Mouse (Mus musculus) gastrocnemius, postnatal 14 days (tissue): ENCODE measurements around the gene Grik4. TPM values are rescaled to one million over a fixed set of nuclear protein-coding genes. Genes with fewer than 3 reads are reported as not detected.
A peak's percentile ranks its signal among the peaks of the same experiment; 100 is the strongest.
"Not testable (repeated sequence)": the region's sequence is repeated elsewhere in the genome, so short reads cannot be mapped to it uniquely, and the experiment has no call there.

Source experiments
- DNase-seq: peaks from one replicate; pipeline ENCODE4 v3.0.0; 2021; ENCODE audit warnings: mixed read lengths
- intact Hi-C: fragments of 180-260 bp; cut with DNase I; formaldehyde crosslinking; loops from one replicate; pipeline ENCODE4 v1.15.1; 2025; ENCODE audit warnings: low total_unique reads
- total RNA-seq, 2 experiments: library from RNA; stranded (reverse); gene quantifications; 2 replicates each; pipeline ENCODE4 v1.2.3; 2021

The Grik4 gene
- total RNA-seq, 2 experiments from 2014 or later: 0.33 to 0.35 TPM

- intact Hi-C loops, DNase-seq: not testable (repeated sequence)
Measured at GRCm38 (mm10) chr9:42778471-42779263, 165.6 kb downstream of the Grik4 start.

- DNase-seq: no peak
- intact Hi-C loops: no loop called here
Measured at GRCm38 (mm10) chr9:42777913-42778312, 166.4 kb downstream of the Grik4 start.

GRCm38 (mm10) chr9:42776804-42777203 is 167.5 kb downstream of the Grik4 start:
- intact Hi-C loops: no loop called here
- no peak for DNase-seq

GRCm38 (mm10) chr9:42764823-42765560 is 179.3 kb downstream of the Grik4 start:
- DNase-seq: no peak
- intact Hi-C loops: no loop called here

GRCm38 (mm10) chr9:42758682-42759205 is 185.5 kb downstream of the Grik4 start:
- no peak for DNase-seq
- intact Hi-C loops: no loop called here

GRCm38 (mm10) chr9:42757012-42757640 is 187.2 kb downstream of the Grik4 start:
- DNase-seq: no peak
- intact Hi-C loops: no loop called here

- DNase-seq: no peak
- intact Hi-C loops: no loop called here
Measured at GRCm38 (mm10) chr9:42754699-42755098, 189.6 kb downstream of the Grik4 start.

GRCm38 (mm10) chr9:42751160-42751559 is 193.1 kb downstream of the Grik4 start:
- DNase-seq: no peak
- intact Hi-C loops: no loop called here

- peak; percentile 24 for DNase-seq
- intact Hi-C loops: no loop called here
Measured at GRCm38 (mm10) chr9:42750176-42750575, 194.1 kb downstream of the Grik4 start.

GRCm38 (mm10) chr9:42745982-42746381 is 198.3 kb downstream of the Grik4 start:
- intact Hi-C loops: no loop called here
- no peak for DNase-seq

- intact Hi-C loops: no loop called here
- no peak for DNase-seq
Measured at GRCm38 (mm10) chr9:42742385-42742784, 201.9 kb downstream of the Grik4 start.

GRCm38 (mm10) chr9:42736697-42737335 is 207.5 kb downstream of the Grik4 start:
- peak; percentile 14 for DNase-seq
- intact Hi-C loops: no loop called here

GRCm38 (mm10) chr9:42735086-42735485 is 209.2 kb downstream of the Grik4 start:
- DNase-seq: no peak
- intact Hi-C loops: no loop called here

GRCm38 (mm10) chr9:42732731-42733318 is 211.5 kb downstream of the Grik4 start:
- intact Hi-C loops: no loop called here
- no peak for DNase-seq

- intact Hi-C loops: no loop called here
- DNase-seq: no peak
Measured at GRCm38 (mm10) chr9:42728472-42728871, 215.8 kb downstream of the Grik4 start.

GRCm38 (mm10) chr9:42727661-42728060 is 216.6 kb downstream of the Grik4 start:
- intact Hi-C loops: no loop called here
- no peak for DNase-seq

GRCm38 (mm10) chr9:42727186-42727585 is 217.1 kb downstream of the Grik4 start:
- DNase-seq: no peak
- intact Hi-C loops: no loop called here

- no peak for DNase-seq
- intact Hi-C loops: no loop called here
Measured at GRCm38 (mm10) chr9:42724099-42724498, 220.2 kb downstream of the Grik4 start.

- no peak for DNase-seq
- intact Hi-C loops: no loop called here
Measured at GRCm38 (mm10) chr9:42722501-42722900, 221.8 kb downstream of the Grik4 start.
